Mouse (Mus musculus) brain, adult 2 months (tissue): ENCODE data around the gene Hectd1.

Experiments
- DNase-seq: peaks from one replicate; pipeline ENCODE4 v3.0.0; 2011; ENCODE audit warnings: low read depth, low spot score

The Hectd1 gene

DNA sequence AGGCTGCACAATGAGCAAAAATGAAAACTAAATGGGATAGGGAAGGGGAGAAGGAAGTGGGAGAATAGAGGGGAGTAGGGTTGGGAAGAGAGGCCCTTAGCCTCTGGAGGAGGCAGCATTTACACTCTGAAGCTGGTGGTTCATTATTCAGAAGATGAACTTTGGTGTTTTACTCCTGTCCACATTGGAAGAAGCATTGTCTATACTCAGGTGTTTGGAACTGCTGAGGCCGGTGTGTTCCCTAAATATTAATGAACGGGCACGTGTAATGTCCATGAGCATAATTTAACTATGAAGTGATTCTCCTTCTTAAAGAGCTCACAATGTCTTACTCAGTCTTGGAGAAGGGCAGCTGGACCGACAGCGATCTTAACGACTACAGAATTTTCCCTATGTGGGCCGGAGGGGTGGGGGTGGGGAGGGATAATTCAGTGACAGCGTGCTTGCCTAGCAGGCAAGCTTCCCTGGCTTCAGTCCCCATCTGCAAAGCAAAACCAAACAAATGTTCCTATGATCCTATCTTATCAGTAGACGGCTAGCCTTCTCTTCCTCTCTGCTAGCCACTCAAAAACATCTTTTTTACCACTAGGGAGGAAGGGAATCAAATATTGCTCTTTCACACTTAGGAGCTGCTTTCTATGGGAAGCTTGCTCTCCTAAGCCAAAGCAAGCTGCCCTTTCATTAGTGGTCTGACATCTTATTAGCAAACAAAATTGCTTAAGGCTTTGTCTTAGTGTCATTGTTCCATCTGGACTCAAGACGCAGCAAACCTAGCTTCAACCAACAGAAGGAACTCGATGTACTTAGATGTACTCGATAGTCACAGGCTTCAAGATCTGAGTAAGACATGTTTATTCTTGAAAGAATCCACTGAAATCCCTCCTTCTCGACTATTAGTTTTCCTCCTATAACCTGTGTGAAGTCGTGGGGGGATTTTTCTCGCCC lies 14.5 kb upstream of the Hectd1 start:
- peak; percentile 20 for DNase-seq

DNA sequence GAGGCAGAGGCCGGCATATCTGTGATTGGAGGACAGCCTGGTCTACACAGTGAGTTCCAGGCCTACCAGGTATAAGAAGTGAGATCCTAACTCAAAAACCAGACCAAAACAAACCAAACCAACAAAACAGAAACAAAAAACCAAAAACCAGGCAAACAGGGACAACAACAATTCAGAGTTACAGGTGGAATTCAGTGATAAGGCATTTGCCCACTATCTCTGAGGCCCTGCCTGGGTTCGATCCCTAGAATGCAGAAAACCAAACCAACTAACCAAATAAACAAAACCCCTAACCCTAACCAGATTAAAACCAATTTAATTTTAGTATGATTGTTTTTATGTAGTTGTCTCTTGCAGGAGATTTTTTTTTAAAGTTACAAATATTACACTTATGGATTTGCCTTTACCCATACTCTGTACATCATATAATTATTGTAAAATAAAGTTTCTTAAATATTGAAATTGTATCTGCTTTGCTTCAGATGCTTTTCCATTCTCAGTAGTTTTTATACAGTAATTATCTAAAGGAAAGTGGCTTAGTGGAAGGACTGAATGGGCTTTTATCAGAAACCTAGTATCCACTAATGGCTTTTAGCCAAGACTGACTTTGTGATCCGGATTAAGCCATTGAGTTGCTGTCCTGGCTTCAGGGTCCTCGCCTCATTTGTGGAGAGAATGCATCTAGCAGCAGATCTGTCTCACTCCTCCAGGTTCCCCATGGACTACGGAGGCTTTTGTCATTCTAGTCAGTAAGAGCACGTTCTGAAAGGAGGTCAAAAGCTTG lies 12.9 kb upstream of the Hectd1 start:
- no peak for DNase-seq

DNA sequence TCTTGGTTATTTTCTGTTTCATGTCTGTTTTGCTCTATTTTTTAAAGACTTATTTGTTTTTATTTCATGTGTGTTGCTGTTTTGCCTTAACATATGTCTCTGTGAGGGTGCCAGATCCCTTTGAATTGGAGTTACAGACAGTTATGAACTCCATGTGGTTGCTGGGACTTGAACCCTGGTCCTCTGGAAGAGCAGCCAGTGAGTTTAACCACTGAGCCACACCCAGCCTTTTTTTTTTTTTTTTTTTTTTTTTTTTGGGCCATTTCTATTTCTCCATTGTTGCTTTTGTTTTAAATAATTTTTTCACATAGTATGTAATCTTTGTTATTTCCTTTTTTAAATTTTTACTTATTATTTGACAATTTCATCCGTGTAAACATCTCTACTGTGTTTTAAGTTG lies 10.5 kb upstream of the Hectd1 start:
- DNase-seq, result no peak

GRCm38 (mm10) chr12:51835219-51835618 lies 5.9 kb upstream of the Hectd1 start:
- DNase-seq, result no peak

GRCm38 (mm10) chr12:51831931-51832330 lies 2.6 kb upstream of the Hectd1 start:
- no peak for DNase-seq

DNA sequence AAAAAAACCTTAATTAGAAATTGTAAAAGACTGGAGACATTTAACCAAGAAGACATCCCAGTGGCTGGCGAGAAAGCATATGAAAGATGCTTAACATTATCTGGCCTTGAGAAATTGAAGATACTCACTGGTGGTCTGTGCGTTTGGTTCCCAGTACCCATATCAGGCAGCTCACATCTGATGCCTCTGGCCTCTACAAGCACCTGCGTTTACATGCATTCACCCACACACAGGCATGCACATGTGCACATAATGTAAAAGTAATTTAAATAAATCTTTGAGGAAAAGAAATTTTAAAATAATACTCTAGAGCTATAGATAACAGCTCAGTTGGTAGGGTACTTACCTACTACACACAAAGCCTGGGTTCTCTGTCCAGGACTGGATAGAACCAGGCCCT lies 2.0 kb upstream of the Hectd1 start:
- DNase-seq, result no peak

DNA sequence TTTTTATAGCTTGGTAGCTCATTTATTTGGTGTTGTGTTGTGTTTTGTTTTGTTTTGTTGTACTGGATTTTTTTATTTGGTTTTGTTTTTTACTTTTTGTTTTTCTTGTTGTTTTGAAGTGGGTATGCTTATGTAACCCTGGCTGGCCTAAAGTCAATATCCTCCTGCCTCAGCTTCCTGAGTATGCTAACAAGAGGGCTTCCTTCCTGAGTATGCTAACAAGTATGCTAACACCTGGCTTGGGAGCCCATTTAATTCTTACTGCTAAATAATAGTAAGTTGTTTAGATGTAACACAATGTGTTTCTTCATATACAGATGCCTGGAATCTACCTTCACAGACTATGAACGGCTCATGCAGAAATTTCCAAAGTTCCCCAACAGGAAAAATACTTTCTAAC lies 1.3 kb upstream of the Hectd1 start:
- DNase-seq, result no peak

GRCm38 (mm10) chr12:51830077-51830402 lies 704 bp upstream of the Hectd1 start:
- no peak for DNase-seq

DNA sequence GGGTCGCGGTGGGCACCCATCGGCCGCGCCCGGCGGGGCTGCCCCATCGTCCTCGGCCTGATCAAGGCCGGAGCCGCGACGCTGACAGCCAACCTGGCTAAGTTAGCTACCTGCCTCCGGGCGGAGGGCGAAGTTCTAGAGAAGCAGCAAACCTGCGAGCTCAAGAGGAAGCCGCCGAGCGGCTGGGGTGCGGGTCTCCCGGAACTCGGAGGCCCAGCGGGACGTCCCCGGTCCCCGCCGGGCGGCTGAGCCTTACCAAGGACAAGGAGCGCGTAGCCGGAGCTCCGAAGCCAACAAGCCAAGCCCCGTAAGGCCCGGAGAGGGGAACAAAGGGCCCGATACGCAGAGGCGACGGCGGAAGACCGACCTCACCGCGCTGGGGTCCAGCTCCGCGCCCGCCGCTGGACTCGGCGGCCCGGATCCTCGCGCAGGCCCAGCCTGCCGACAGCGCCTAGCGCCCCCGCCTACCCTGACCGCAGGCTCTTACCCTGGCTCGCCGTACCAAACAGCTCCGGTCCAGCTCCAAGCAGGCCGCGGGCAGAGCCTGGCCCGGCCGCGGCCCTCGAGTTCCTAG lies 533 bp downstream of the Hectd1 start:
- no peak for DNase-seq

DNA sequence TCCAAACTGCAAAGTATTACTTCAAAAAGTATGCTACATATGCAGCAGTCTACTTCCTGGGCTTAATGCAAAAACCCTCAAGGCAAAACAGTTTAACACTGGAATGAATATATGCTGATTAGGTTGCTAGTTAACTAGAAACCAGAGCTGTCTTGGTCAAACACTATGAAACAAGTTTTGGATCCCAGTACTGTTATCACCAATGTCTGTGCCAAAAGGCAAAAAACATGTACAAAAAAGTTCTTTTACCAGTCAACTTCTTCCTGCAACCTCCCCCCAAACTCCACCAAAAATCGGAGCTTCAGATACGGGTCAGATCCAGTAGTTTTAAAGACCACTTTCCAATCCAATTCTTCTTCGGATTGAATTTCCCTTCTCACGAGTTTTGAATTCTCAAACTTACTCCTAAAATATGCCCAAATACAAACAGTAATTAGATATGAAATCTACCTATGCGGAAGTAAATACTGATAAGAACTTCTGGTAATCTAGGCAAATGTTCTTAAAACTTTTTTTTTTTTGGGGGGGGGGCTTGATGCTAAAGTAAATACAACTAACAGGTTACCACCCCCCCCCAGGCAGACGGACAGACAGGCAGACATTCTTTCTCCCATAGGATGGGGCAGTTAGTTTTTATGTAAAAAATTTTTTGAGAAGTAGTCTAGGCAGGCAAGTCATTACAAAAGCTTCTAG lies 1.2 kb downstream of the Hectd1 start:
- DNase-seq, result no peak

GRCm38 (mm10) chr12:51825338-51825737 lies 4.0 kb downstream of the Hectd1 start:
- peak; percentile 58 for DNase-seq

- DNase-seq, result no peak
These were observed 6.0 kb downstream of the Hectd1 start for GRCm38 (mm10) chr12:51823311-51823710.

DNA sequence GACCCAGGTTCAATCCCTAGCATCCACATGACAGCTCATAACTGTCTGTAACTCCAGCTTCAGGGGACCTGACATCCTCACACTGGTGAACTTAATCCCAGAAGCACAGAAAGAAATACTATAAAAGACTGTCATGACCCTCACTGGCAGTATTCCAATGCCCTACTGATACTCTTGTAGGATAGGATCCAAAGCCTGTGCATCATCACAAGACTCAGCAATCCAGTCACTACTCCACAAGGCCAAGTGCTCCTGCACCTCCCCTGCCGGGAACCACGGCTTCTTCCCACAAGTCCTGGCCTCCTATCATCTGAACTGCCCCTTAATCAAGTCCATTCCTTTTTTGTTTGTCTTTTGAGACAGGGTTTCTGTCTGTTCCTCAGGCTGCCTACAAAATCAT lies 6.5 kb downstream of the Hectd1 start:
- DNase-seq, result no peak

- DNase-seq, result no peak
These were observed 7.1 kb downstream of the Hectd1 start for GRCm38 (mm10) chr12:51822236-51822635.

DNA sequence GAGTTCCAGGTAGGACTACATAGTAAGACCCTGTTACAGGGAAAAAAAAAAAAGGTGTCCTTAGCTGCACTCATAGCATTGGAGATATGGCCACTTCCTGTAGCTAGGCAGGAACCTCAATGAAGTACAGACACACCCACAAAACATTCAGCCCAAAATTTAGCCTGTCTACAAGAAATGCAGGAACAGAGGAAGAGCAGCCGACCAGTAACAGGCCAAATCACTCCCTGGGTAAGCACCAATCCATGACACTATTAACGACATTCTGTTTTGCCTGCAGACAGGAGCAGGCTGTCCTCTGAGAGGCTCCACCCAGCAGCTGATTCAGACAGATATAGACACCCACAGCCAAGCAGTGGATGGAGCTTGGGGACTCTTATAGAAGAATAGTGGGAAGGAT lies 8.1 kb downstream of the Hectd1 start:
- peak; percentile 16 for DNase-seq

- no peak for DNase-seq
These were observed 9.3 kb downstream of the Hectd1 start for GRCm38 (mm10) chr12:51819951-51820498.

DNA sequence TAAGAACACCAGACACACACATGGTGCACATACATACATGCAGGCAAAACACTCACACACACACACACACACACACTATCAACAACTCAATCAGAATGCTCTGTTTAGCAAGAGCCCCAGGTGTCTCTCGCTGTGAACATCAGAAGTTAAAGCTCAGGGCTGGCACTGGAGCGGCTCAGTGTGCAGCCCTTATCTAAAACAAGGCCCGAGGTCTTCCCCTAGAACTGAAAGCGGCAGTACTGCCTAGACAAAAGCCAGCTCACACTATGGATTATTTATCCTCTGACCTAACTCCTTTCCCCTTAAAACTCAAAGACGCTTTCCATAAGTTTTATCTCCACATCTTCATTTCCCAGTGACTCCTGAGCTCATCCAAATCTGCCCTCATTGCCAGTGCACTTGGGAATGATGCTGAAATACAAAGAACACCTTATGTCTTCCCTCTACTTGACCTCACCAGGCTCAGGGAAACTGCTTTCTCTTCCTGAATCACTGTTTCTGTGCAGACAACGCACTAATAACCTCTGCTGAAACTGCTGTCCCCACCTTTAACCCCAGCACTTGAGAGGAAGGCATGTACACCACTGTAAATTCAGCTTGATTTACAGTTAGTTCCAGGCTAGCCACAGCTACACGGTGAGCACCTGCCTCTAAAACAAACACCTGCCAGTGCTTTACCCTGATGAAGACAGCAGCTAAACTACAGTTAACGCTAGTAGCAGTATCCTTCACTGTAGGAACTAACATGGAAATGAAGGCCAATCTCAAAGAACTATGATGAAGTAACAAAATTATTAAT lies 11.3 kb downstream of the Hectd1 start:
- DNase-seq, result no peak

DNA sequence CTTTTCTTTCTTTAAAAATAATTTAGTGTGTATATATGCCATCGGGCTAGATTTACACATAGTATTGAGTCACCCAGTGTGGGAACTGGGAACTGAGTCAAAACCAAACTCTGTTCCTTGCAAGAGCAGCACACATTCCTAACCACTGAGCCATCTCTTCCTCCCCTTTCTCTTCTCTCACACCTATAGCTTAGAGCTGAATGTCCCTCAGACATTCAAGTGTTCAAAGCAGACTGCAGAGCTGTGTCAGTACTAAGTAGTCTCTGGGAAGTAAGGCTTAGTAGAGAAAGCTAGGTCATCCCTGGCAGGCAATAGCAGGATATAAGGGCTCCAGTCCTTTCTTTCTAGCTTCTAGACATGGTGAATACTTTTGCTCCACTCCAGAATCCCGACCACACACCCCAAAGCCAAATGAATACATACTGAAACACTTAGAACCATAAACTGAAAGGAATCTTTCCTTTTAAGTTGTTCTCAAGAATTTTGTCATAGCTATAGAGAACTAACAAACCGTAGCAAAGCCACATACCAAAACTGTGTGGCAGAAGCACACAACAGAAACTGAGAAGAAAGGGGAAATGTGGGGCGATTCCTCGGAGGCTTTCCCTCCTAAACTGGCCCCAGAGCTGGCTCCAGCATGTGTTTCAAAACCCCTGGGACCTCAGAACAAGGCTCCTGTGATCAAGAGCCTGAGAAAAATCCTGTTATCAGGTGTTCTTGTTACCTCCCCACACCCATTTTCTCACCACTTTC lies 17.8 kb downstream of the Hectd1 start:
- peak; percentile 39 for DNase-seq

DNA sequence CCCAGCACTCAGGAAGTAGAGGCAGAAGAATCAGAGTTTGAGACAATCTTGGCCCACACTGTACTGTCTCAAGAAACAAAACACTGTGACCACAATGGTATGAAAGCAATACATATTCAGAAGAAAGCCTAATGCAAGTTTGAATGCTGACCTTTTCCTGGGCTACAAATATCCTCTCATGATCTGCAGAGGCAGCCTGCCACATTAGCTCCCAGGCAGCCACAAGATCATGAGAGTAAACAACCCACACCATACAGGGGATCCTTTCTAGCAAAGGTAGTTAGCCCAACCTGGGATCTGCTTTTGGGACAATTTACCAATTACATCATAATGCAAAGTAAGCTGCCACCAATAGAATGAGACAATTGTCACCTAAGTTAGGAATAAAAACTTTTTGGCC lies 18.8 kb downstream of the Hectd1 start:
- no peak for DNase-seq

GRCm38 (mm10) chr12:51784842-51785241 lies 44.5 kb downstream of the Hectd1 start:
- DNase-seq, result peak; percentile 39
